ENCODE assay signal across 10 mouse cellular contexts in the genomic region with DNA sequence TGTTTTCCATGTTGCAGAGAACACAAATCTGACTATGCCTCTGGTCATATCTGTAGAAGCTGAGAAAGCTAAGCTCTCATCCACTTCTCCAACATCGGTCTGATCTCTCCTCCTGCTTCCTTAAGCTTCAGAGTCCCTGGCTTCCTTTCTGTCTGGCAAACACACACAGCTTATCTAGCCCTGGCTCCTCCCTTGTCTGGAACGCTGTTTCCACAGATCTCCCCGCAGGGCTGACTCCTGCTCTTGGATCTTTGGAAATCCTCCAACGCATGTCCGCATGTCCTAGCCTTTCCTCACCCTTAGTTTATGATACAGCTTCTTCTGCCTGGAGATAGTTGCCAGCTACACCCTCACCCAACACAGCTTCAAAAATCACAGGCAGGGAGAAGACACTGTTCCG. TPM values are rescaled to one million over a fixed set of nuclear protein-coding genes. Genes with fewer than 3 reads are reported as not detected.
DNase-seq lines count a peak whose midpoint lies in the region; ATAC-seq and TF ChIP-seq lines count a peak whose summit lies in the region.
"Had no signal": no experiment of that assay in that cellular context is flagged by ENCODE, and none has a peak within 500 bp of the region (broad histone marks: within the 10 kb centered on the region; RNA-seq: fewer than 3 reads in every experiment).

No protein-coding gene starts in this region.

- TF ChIP-seq CTCF in CH12.LX (conservative IDR thresholded peaks at IDR 0.05 in 1 of 2, IDR thresholded peaks at IDR 0.05 in 1 of 2; ENCODE audit: low read depth in 2 of 2, low read length in 2 of 2): no peak
- TF ChIP-seq CTCF in heart, adult 2 months (IDR thresholded peaks at IDR 0.05): no peak

- no peak overlapping the region for H3K4me3 ChIP-seq in CH12.LX (replicated peaks in 1 of 3; ENCODE audit: low read depth in 2 of 3, low read length in 2 of 3, poor library complexity in 1 of 3)
- no peak overlapping the region for H3K4me3 ChIP-seq in heart, adult 2 months
- H3K4me3 ChIP-seq in liver, embryonic 13.5 days (replicated peaks): no peak overlapping the region

- H3K27me3 ChIP-seq in CH12.LX (replicated peaks): peaks cover 3% of the 10 kb centered on the region
- H3K27me3 ChIP-seq in heart, adult 2 months (ENCODE audit: control insufficient read depth, insufficient read depth, low read length): no peaks in the 10 kb centered on the region
- H3K27me3 ChIP-seq in liver, embryonic 13.5 days: no peaks in the 10 kb centered on the region

- no peak for TF ChIP-seq RAD21 in CH12.LX (IDR thresholded peaks at IDR 0.05; ENCODE audit: low read depth, low read length)

- no peaks in the 10 kb centered on the region for H3K9me3 ChIP-seq in CH12.LX (replicated peaks; ENCODE audit: low read length)
- no peaks in the 10 kb centered on the region for H3K9me3 ChIP-seq in liver, embryonic 13.5 days (replicated peaks)
- H3K9me3 ChIP-seq: midbrain, embryonic 12.5 days had no signal

- H3K9ac ChIP-seq in CH12.LX (ENCODE audit: insufficient read depth, low read depth): 0 out of 2 replicates have a peak overlapping the region, but pooled peaks have one; percentile 27
- no peak overlapping the region for H3K9ac ChIP-seq in heart, adult 2 months (ENCODE audit: low read depth, low read length)
- peak overlapping the region; percentile 22; the same call in 1 of the 2 replicates for H3K9ac ChIP-seq in liver, embryonic 13.5 days
- H3K9ac ChIP-seq: midbrain, embryonic 12.5 days had no signal

- intact Hi-C loops in heart, adult 2 months (cut with DNase I): loop anchor here (1.0 to 10.0 kb wide), 4 partner anchors 24 to 257 kb away; a partner anchor contains a TSS

- in situ Hi-C loops in CH12.LX (cut with MboI; ENCODE audit: low pct_ligation_motif_present, low pct_unique_long_range_greater_than_20kb, low sequenced_read_pairs): no loop called here

- no peaks in the 10 kb centered on the region for H3K79me2 ChIP-seq in CH12.LX (replicated peaks; ENCODE audit: control insufficient read depth, extremely low read depth, insufficient read depth, poor library complexity, severe bottlenecking)
- H3K79me2 ChIP-seq in heart, adult 2 months (replicated peaks; ENCODE audit: control insufficient read depth, insufficient read depth, low read length): no peaks in the 10 kb centered on the region

- WGBS in heart, adult 2 months: 11% methylated on average over 6 of the region's 6 CpGs
- WGBS in liver, embryonic 13.5 days (ENCODE audit: insufficient replicate concordance): 54% methylated on average over 6 of the region's 6 CpGs

- no peak overlapping the region for H3K27ac ChIP-seq in CH12.LX (ENCODE audit: insufficient read depth, low read depth)
- H3K27ac ChIP-seq in heart, adult 2 months: peak overlapping the region; percentile 81
- peak overlapping the region; percentile 44; the same call in 1 of the 2 replicates for H3K27ac ChIP-seq in liver, embryonic 13.5 days
- H3K27ac ChIP-seq: midbrain, embryonic 12.5 days had no signal

- peaks cover 10 to 36% of the 10 kb centered on the region in 2 experiments for H3K4me1 ChIP-seq in CH12.LX (ENCODE audit: control insufficient read depth in 1 of 2, insufficient read depth in 2 of 2)
- peaks cover 13% of the 10 kb centered on the region for H3K4me1 ChIP-seq in heart, adult 2 months (ENCODE audit: control insufficient read depth, insufficient read depth, low read length)
- H3K4me1 ChIP-seq in liver, embryonic 13.5 days (replicated peaks): peaks cover 60% of the 10 kb centered on the region

- no peak overlapping the region for H3K4me2 ChIP-seq in CH12.LX (ENCODE audit: insufficient read depth, low read depth, poor library complexity, severe bottlenecking)
- no peak overlapping the region for H3K4me2 ChIP-seq in liver, embryonic 13.5 days

- no peak for ATAC-seq in liver, embryonic 13.5 days (ENCODE audit: low read depth)
- ATAC-seq: forebrain, embryonic 16.5 days had no signal

- peak; percentile 29 for DNase-seq in gastrocnemius, adult 18-20 months (ENCODE audit: low spot score)
- DNase-seq in gastrocnemius, postnatal 25 days: no peak
- no peak for DNase-seq in CH12.LX (ENCODE audit: extremely low read depth)
- DNase-seq in heart, adult 2 months: peak in 1 of 2 experiments; percentile 70
- no peak for DNase-seq in liver, embryonic 13.5 days
- DNase-seq in frontal cortex, postnatal 14 days (ENCODE audit: low spot score in 2 of 2): no peak
- no peak for DNase-seq in right cerebral cortex, postnatal 14 days
- DNase-seq in kidney, adult 9 months: no peak

- no peaks in the 10 kb centered on the region for H3K36me3 ChIP-seq in CH12.LX (replicated peaks in 1 of 2; ENCODE audit: control insufficient read depth in 1 of 2, insufficient read depth in 1 of 2, low read length in 1 of 2)
- H3K36me3 ChIP-seq in heart, adult 2 months (ENCODE audit: control insufficient read depth, insufficient read depth, low read length): no peaks in the 10 kb centered on the region
- H3K36me3 ChIP-seq in liver, embryonic 13.5 days: no peaks in the 10 kb centered on the region
- H3K36me3 ChIP-seq: midbrain, embryonic 12.5 days had no signal

- dilution Hi-C loops in CH12.LX (cut with MboI; ENCODE audit: extremely low pct_ligation_motif_present, extremely low pct_unique_long_range_greater_than_20kb, low sequenced_read_pairs): no loop called here

- TF ChIP-seq POLR2A in CH12.LX (IDR thresholded peaks at IDR 0.05; ENCODE audit: low read depth, low read length): no peak
- peak; percentile 51; the same call in 1 of the 2 replicates for TF ChIP-seq POLR2A in heart, adult 2 months (IDR thresholded peaks at IDR 0.05; ENCODE audit: insufficient read depth, low read depth, low read length)

- TF ChIP-seq EP300 in CH12.LX (IDR thresholded peaks at IDR 0.05; ENCODE audit: low read length): no peak
- TF ChIP-seq EP300 in heart, adult 2 months (IDR thresholded peaks at IDR 0.05; ENCODE audit: insufficient read depth, low read depth, low read length): 0 out of 2 replicates have a peak, but pooled peaks have one; percentile 25

TF ChIP-seq in CH12.LX, 34 proteins besides CTCF, POLR2A, EP300 and RAD21 (continues in another document):
- TF ChIP-seq ZC3H11A (IDR thresholded peaks at IDR 0.05; ENCODE audit: low read depth, low read length) (no peak), TBP (conservative IDR thresholded peaks at IDR 0.05; ENCODE audit: low read depth, low read length) (no peak), USF1 (IDR thresholded peaks at IDR 0.05; ENCODE audit: low read depth, low read length) (no peak), ZMIZ1 (IDR thresholded peaks at IDR 0.05; ENCODE audit: low read depth, low read length) (no peak), JUN (IDR thresholded peaks at IDR 0.05; ENCODE audit: insufficient read depth, low read depth, low read length) (no peak), NELFE (IDR thresholded peaks at IDR 0.05; ENCODE audit: low read depth, low read length) (no peak), SIN3A (IDR thresholded peaks at IDR 0.05; ENCODE audit: low read length) (no peak), ZKSCAN1 (IDR thresholded peaks at IDR 0.05; ENCODE audit: borderline replicate concordance, low read depth, low read length) (no peak), GABPA (IDR thresholded peaks at IDR 0.05; ENCODE audit: insufficient replicate concordance, low read depth, low read length) (no peak), JUND (conservative IDR thresholded peaks at IDR 0.05; ENCODE audit: low read depth, low read length) (no peak), USF2 (conservative IDR thresholded peaks at IDR 0.05; ENCODE audit: low read depth, low read length) (no peak)

RNA-seq across cellular contexts. Expression of a gene that starts 3.0 kb away (rescaled TPM):
- total RNA-seq in gastrocnemius, adult 18-20 months (2021): 1 to 10 TPM; 3.5 to 3.7 TPM
- total RNA-seq in gastrocnemius, postnatal 25 days (2021): 1 to 10 TPM; 3.9 to 4.1 TPM
- total RNA-seq in CH12.LX (2012; rRNA removed) (24.4 and 30.1 TPM in 2 replicates), CH12.LX (2014; rRNA removed) (20.3 and 31.3 TPM in 2 replicates)
- 13.4 and 22.6 TPM in 2 replicates for polyA plus RNA-seq in CH12.LX (2012; ENCODE audit: insufficient read length, low read depth)
- 1 to 10 TPM; 5.6 to 6.6 TPM for total RNA-seq in heart, adult 2 months (2021)
- 15.9 and 26.1 TPM in 2 replicates for polyA plus RNA-seq in heart, adult 2 months (2012; rRNA removed)
- polyA plus RNA-seq in liver, embryonic 13.5 days (2015; fragmentation: Nextera tagmentation; extraction: Ambion mirVana): 30.8 and 31.7 TPM in 2 replicates

RNA-seq across cellular contexts. Expression of a gene that starts 8.1 kb away (rescaled TPM):
- total RNA-seq in gastrocnemius, adult 18-20 months (2021): 10 to 100 TPM; 20.0 to 23.5 TPM
- total RNA-seq in gastrocnemius, postnatal 25 days (2021): 10 to 100 TPM; 15.5 to 15.9 TPM
- total RNA-seq in CH12.LX (2012; rRNA removed) (9.7 and 11.1 TPM in 2 replicates), CH12.LX (2014; rRNA removed) (5.1 and 7.3 TPM in 2 replicates)
- polyA plus RNA-seq in CH12.LX (2012; ENCODE audit: insufficient read length, low read depth): 5.4 and 6.2 TPM in 2 replicates
- 10 to 100 TPM; 15.3 to 17.8 TPM for total RNA-seq in heart, adult 2 months (2021)
- polyA plus RNA-seq in heart, adult 2 months (2012; rRNA removed): 13.0 and 14.2 TPM in 2 replicates
- polyA plus RNA-seq in liver, embryonic 13.5 days (2015; fragmentation: Nextera tagmentation; extraction: Ambion mirVana): 3.5 TPM in 2 replicates

RNA-seq across cellular contexts. Expression of a gene that starts 20.7 kb away (rescaled TPM):
- total RNA-seq in gastrocnemius, adult 18-20 months (2021): 10 to 100 TPM; 37.4 to 39.3 TPM
- 10 to 100 TPM; 34.9 to 35.2 TPM for total RNA-seq in gastrocnemius, postnatal 25 days (2021)
- 8.0 and 8.2 TPM in 2 replicates for total RNA-seq in CH12.LX (2012; rRNA removed)
- total RNA-seq in CH12.LX (2014; rRNA removed): 1.3 and 1.4 TPM in 2 replicates
- polyA plus RNA-seq in CH12.LX (2012; ENCODE audit: insufficient read length, low read depth): 26.0 and 26.7 TPM in 2 replicates
- 10 to 100 TPM; 63.4 to 70.8 TPM for total RNA-seq in heart, adult 2 months (2021)
- 83.0 and 90.0 TPM in 2 replicates for polyA plus RNA-seq in heart, adult 2 months (2012; rRNA removed)
- polyA plus RNA-seq in liver, embryonic 13.5 days (2015; fragmentation: Nextera tagmentation; extraction: Ambion mirVana): 12.5 and 15.9 TPM in 2 replicates

RNA-seq across cellular contexts. Expression of a gene that starts 22.2 kb away (rescaled TPM):
- not detected for total RNA-seq in gastrocnemius, adult 18-20 months (2021)
- under 1 TPM; 0.54 to 0.88 TPM for total RNA-seq in gastrocnemius, postnatal 25 days (2021)
- total RNA-seq in CH12.LX (2012; rRNA removed) (170 and 177 TPM in 2 replicates), CH12.LX (2014; rRNA removed) (181 and 190 TPM in 2 replicates)
- 178 and 200 TPM in 2 replicates for polyA plus RNA-seq in CH12.LX (2012; ENCODE audit: insufficient read length, low read depth)
- total RNA-seq in heart, adult 2 months (2021): under 1 TPM; 0.21 to 0.59 TPM
- polyA plus RNA-seq in heart, adult 2 months (2012; rRNA removed): 0.61 and 1.1 TPM in 2 replicates
- 116 and 123 TPM in 2 replicates for polyA plus RNA-seq in liver, embryonic 13.5 days (2015; fragmentation: Nextera tagmentation; extraction: Ambion mirVana)

RNA-seq across cellular contexts. Expression of a gene that starts 27.4 kb away (rescaled TPM):
- 10 to 100 TPM; 41.9 to 72.2 TPM for total RNA-seq in gastrocnemius, adult 18-20 months (2021)
- total RNA-seq in gastrocnemius, postnatal 25 days (2021): 10 to 100 TPM; 21.0 to 50.8 TPM
- total RNA-seq in CH12.LX (2012; rRNA removed) (11.5 and 11.8 TPM in 2 replicates), CH12.LX (2014; rRNA removed) (2.8 and 3.2 TPM in 2 replicates)
- polyA plus RNA-seq in CH12.LX (2012; ENCODE audit: insufficient read length, low read depth): 37.9 and 38.3 TPM in 2 replicates
- total RNA-seq in heart, adult 2 months (2021): 10 to 100 TPM; 44.4 to 79.8 TPM
- polyA plus RNA-seq in heart, adult 2 months (2012; rRNA removed): 18.0 and 36.4 TPM in 2 replicates
- 1.9 TPM in 2 replicates for polyA plus RNA-seq in liver, embryonic 13.5 days (2015; fragmentation: Nextera tagmentation; extraction: Ambion mirVana)
